Mouse (Mus musculus): Measurements from ENCODE around the gene Zfr. TPM values are rescaled to one million over a fixed set of nuclear protein-coding genes. Genes with fewer than 3 reads are reported as not detected.
"Not testable (repeated sequence)": the region's sequence is repeated elsewhere in the genome, so short reads cannot be mapped to it uniquely, and the experiment has no call there.

Gene Zfr
- total RNA-seq, 2 experiments from 2014 or later: 66.4 to 81.2 TPM

DNA sequence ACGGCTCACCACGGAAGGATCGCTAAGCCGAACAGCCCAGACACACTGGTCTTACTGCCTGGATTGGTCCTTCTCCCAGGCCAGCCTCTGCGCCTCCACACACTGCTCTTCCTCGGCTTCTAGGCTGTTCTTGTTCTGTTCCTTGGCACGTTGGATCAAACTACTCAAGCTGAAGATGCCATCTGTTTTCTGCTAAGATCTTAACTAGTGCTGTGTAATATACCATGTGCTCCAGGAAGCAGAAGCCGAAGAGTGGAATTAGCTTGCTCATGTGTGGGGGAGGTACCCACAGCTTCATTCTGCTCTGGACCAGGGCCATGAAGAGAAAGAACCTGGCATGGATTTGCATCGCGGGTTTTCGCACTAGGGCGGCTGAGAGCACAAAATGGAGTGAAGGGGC lies 11.2 kb upstream of the Zfr start:
- DNase-seq: no peak

DNA sequence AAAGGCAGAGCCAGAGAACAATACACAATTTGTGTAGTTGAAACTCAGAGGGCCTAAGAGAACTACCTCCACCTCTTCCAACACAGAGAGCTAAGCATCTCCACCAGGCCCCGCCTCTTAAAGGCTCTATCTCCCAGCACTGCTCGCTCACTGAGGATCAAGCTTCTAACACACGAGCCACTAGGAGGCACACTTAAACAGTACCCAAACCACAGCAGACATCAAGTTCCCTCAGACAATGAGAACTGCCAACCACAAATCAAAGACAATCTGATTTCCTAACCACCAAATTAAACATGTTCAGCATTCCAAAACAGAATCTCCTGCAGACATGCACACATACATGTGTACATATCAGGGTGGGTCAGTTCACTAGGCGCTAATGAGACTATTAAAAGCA lies 9.4 kb upstream of the Zfr start:
- DNase-seq: peak in 1 of 2 experiments; percentile 14

- DNase-seq: not testable (repeated sequence)
These were observed 8.7 kb upstream of the Zfr start for GRCm38 (mm10) chr15:12108922-12109321.

- DNase-seq: no peak
These were observed 6.4 kb upstream of the Zfr start for GRCm38 (mm10) chr15:12111232-12111631.

GRCm38 (mm10) chr15:12113411-12113810 lies 4.2 kb upstream of the Zfr start:
- DNase-seq: no peak

GRCm38 (mm10) chr15:12114546-12114945 lies 3.1 kb upstream of the Zfr start:
- no peak for DNase-seq

GRCm38 (mm10) chr15:12115722-12116230 lies 1.9 kb upstream of the Zfr start:
- DNase-seq: no peak

GRCm38 (mm10) chr15:12118093-12118431 lies 431 bp downstream of the Zfr start:
- DNase-seq: no peak

GRCm38 (mm10) chr15:12118432-12119128 lies 949 bp downstream of the Zfr start:
- DNase-seq: peak; percentile 49 to 61

DNA sequence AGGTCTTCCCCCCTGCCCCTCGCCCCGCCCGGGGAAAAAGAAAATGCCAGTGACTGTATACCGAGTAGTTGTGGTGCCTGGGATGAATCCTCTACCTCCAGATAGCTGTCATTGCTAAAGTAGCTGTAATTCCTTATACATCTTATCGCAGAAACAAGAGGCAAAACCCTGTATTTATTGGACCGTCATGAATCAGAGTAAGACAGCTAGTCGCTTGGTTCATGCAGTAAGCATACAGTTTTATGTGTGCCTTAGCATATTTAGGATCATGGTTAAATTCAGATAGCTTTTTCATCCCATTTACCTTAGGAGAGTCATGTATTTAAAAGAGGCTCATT lies 1.5 kb downstream of the Zfr start:
- no peak for DNase-seq

- no peak for DNase-seq
These were observed 7.3 kb downstream of the Zfr start for GRCm38 (mm10) chr15:12124913-12125312.

DNA sequence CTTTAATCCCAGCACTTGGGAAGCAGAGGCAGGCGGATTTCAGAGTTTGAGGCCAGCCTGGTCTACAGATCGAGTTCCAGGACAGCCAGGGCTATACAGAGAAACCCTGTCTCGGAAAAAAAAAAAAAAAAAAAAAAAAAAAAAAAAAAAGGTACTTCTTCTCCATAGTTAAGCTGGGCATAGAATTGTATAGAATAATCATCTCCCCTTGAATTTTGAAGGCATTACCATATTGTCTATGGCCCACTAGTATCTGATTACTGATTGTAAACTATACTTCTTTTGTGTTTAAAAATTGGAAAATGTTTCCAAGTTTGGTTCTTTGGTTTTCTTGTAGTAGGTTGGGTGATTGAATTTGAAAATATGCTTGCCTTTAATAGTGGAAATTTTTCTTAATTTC lies 13.2 kb downstream of the Zfr start:
- DNase-seq: not testable (repeated sequence)

DNA sequence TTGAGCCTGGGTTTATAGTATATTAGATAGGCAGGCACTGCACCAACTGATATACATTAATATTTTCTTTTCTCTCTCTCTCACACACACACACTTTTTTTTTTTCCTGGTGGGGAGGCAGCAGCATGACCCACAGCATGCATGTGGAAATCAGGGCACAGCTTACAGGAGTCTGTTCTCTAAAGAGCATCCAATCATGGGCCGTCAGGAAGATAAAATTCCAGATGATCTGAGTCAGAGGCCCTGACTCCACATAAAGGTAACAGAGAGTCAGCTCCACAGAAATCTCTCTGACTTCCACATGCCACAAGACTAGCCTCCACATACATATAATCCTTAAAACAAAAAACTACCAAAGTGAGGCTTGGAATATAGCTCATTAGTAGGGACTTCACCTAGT lies 16.9 kb downstream of the Zfr start:
- no peak for DNase-seq

DNA sequence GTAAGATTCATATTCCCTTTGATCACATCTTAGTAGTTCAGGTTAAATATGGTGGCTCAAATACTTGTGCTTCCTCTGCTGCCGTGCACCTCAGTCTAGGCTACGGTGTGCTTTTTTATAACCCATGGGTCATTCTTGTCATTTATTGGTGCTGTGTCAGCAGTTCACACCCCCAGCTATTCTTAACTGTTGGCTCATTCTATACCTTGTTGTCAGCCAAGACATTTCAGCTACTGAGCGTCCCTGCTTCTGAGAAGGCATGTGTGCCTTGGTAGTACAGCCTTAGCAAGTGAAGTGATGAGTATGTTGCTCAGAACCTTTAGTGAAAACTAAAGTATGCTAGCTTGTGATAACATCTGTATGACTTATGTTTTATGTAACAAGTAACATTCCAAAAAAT lies 17.7 kb downstream of the Zfr start:
- DNase-seq: peak; percentile 48 to 58

DNA sequence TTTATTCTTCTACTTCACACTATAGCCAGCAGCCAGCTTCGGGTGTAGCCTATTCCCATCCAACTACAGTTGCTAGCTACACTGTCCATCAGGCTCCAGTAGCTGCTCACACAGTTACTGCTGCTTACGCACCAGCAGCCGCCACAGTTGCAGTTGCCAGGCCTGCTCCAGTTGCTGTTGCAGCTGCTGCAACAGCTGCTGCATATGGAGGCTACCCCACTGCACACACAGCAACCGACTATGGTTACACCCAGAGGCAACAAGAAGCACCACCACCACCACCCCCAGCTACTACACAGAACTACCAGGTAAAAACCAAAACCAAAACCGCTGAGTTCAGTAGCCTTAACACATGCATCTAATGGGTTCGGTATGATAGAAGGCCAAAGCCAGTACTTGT lies 18.7 kb downstream of the Zfr start:
- DNase-seq: no peak

- DNase-seq: no peak
These were observed 23.5 kb downstream of the Zfr start for GRCm38 (mm10) chr15:12140985-12141729.

DNA sequence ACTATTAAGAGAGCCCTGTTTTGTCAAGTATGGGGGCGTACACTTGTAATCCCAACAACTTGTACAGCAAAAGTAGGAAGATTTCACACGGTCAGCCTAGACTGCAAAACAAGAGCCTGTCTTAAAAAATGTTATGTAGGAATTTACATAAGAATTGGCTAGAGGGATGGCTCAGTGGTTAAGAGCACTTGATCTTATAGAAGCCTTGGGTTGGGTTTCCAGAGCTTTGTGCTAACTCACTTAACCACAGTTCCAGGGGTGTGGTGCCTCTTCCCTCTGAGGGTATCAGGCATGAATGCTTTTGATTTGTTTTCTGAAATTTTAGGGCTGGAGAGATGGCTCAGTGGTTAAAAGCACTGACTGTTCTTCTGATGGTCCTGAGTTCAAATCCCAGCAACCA lies 29.8 kb downstream of the Zfr start:
- no peak for DNase-seq

DNA sequence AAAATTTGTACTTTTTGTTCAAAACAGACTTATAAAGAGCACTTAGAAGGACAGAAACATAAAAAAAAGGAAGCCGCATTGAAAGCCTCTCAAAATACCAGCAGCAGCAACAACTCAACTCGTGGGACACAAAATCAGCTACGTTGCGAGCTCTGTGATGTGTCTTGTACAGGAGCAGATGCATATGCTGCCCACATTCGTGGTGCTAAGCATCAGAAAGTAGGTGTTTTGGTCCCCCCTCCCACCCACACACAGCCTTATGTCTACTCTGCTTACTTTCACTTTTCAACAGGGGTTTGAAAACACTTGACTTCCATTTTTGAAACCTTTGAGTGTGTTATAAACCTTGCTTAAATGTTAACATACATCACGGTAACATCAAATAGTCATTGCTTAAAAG lies 31.9 kb downstream of the Zfr start:
- DNase-seq: no peak

DNA sequence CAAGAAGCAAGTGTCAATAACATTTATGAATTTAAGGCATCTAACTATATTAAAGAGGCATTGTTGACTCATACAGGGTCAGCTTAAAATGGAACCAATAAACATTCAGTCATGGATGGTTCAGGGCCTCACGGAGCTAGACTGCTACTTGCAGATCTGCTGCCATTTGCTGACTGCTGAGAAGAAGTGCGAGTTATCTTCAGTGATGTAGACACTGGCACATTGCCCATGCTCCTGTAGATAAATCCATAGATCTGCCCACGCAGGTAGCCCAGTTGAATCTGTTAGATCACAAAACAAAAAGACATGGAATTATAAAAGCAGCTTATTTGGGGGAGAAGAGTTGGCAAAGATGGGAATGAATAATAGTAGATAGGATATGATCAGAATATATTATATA lies 36.1 kb downstream of the Zfr start:
- DNase-seq: no peak

DNA sequence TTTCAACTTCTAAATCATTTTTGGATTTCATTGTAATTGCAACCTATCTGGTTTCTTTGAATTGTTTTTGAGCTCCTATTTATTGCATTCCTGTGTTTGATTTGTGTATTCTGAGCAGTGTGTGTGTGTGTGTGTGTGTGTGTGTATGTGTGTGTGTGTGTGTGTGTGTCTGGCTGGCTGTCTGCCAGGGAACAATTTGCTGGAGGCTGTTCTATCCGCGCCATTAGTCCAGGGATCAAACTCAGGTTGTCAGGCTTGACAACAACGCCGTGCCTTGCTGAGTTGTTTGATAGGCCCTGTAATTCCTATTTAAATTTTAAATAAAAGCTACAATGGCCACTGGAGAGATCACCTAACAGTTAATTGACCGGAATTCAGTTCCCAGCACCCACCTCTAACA lies 60.5 kb downstream of the Zfr start:
- no peak for DNase-seq

DNA sequence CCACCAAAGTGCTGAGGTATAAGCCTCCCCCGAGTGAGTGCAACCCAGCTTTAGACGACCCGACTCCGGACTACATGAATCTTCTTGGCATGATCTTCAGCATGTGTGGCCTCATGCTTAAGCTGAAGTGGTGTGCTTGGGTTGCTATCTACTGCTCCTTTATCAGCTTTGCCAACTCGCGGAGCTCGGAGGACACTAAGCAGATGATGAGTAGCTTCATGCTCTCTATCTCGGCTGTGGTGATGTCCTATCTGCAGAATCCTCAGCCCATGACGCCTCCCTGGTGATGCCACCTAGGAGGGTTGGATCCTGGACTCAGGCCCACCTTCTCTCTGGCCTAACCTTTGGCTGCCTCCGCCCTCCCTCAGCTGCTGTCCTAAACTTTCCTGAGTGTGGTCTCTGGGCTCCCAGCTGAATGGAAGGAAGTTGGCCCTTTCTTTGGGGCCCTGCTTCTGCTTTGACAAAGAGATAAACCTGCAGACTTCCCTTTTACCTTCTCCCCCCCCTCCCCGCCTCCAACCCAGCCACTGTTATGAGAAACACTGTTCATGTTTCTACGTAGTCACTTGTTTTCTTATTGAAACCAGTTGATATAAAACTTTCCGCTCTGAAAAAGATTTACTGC lies 63.7 kb downstream of the Zfr start:
- DNase-seq: not testable (repeated sequence)

- DNase-seq: peak in 1 of 2 experiments; percentile 32
These were observed 76.5 kb downstream of the Zfr start for GRCm38 (mm10) chr15:12193880-12194816.

Measured in heart, adult 18-20 months (tissue).